Mouse (Mus musculus) adipose tissue, adult 10 weeks (tissue): ENCODE results near the gene Armcx3. TPM values are rescaled to one million over a fixed set of nuclear protein-coding genes. Genes with fewer than 3 reads are reported as not detected.

Experiments used
- polyA plus RNA-seq: library from polyadenylated mRNA; stranded (reverse); fragments of 350-450 nt; fragmentation: Illumina TruSeq; extraction: RNeasy Lipid Tissue Mini Kit (QIAGEN cat#74804); gene quantifications from one replicate; pipeline ENCODE4 v1.2.3, GENCODE M21; 2014; ENCODE audit warnings: low read depth, low replicate concordance

Gene Armcx3
- polyA plus RNA-seq: 68.7 TPM

GRCm38 (mm10) chrX:134756434-134757292, at the start of gene Armcx3:
TSS of gene Armcx3 (plus strand) at chrX:134756595.

GRCm38 (mm10) chrX:134717752-134718308, 38.6 kb upstream of the Armcx3 start, which contains the start of gene Armcx1:
TSS of gene Armcx1 (plus strand) at chrX:134717963.

GRCm38 (mm10) chrX:134750764-134751592, 5.4 kb upstream of the Armcx3 start, which contains the start of gene Armcx6:
TSS of gene Armcx6 (minus strand) at chrX:134751417.

GRCm38 (mm10) chrX:134808755-134809224, 52.4 kb downstream of the Armcx3 start, which contains the start of gene Armcx2:
TSS of gene Armcx2 (minus strand) at chrX:134809221.

Other genes starting within 250 kb of the Armcx3 start
- 11.6 TPM for gene Timm8a1, start 214.7 kb upstream of the Armcx3 start, polyA plus RNA-seq
- 3.1 TPM for gene Btk, start 173.0 kb upstream of the Armcx3 start, polyA plus RNA-seq
- 914 TPM for gene Rpl36a, start 170.9 kb upstream of the Armcx3 start, polyA plus RNA-seq
- gene Gla, start 155.5 kb upstream of the Armcx3 start, polyA plus RNA-seq: 8.1 TPM
- gene Hnrnph2, start 155.4 kb upstream of the Armcx3 start, polyA plus RNA-seq: 72.6 TPM
- 9.0 TPM for gene Armcx4, start 70.1 kb upstream of the Armcx3 start, polyA plus RNA-seq
- gene Armcx1, start 38.6 kb upstream of the Armcx3 start, polyA plus RNA-seq: 57.8 TPM
- 80.6 TPM for gene Armcx6, start 5.2 kb upstream of the Armcx3 start, polyA plus RNA-seq
- 51.0 TPM for gene Armcx2, start 52.6 kb downstream of the Armcx3 start, polyA plus RNA-seq
- 0.20 TPM for gene Nxf2, start 208.2 kb downstream of the Armcx3 start, polyA plus RNA-seq